Mouse (Mus musculus): ENCODE measurements around the gene Olfr1107. TPM values are rescaled to one million over a fixed set of nuclear protein-coding genes. Genes with fewer than 3 reads are reported as not detected.

The Olfr1107 gene
- not detected in 2 replicates for total RNA-seq (2012; rRNA removed)

DNA sequence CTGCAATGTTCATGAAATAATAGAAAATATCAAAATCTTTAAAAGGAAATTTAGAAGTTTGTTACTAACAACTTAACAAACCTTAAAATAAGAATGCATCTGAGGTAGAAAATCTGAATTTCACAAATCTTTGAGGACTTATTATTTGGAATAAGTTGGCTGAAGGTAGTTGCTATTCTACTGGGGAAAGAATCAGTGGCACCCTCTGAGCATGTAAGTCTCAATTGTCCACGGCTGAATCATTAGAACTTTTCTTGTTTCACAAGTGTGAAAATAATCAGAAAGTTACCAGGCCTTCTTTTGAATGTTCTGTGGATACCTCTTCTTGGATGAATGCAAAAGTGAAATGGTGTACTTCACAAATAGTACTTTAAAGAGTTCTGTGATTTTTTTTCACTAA is at the start of gene Olfr1107:
TSS of gene Olfr1107 (minus strand) at position 101 of the 400 bp plus-strand sequence.
- no peak within 1 kb of the TSS for H3K4me3 ChIP-seq (ENCODE audit: insufficient read depth in 1 of 2, low read depth in 1 of 2, low read length in 2 of 2, poor library complexity in 1 of 2, severe bottlenecking in 1 of 2)
- H3K36me3 ChIP-seq (ENCODE audit: control insufficient read depth, insufficient read depth, low read length, poor library complexity, severe bottlenecking) = no peaks in the 10 kb centered on the region
- TF ChIP-seq ZNF384 (IDR thresholded peaks at IDR 0.05; ENCODE audit: low read depth, low read length) = no peak
- no peak for TF ChIP-seq MAFK (IDR thresholded peaks at IDR 0.05; ENCODE audit: insufficient read depth, low read depth, low read length)
- no peak for TF ChIP-seq HCFC1 (IDR thresholded peaks at IDR 0.05; ENCODE audit: borderline replicate concordance, insufficient read depth, low read length)
- no peak for TF ChIP-seq CHD2 (IDR thresholded peaks at IDR 0.05; ENCODE audit: low read depth, low read length)
- DNase-seq (ENCODE audit: low read depth, low spot score) = no peak
- in situ Hi-C loops (cut with MboI; ENCODE audit: low sequenced_read_pairs in 2 of 2, unreplicated experiment in 2 of 2) = no loop called here
- H3K9ac ChIP-seq (ENCODE audit: insufficient read depth, low read depth, low read length, poor library complexity, severe bottlenecking) = no peak within 1 kb of the TSS
- H3K27ac ChIP-seq (ENCODE audit: insufficient read depth, low read depth, low read length, poor library complexity, severe bottlenecking) = no peak within 1 kb of the TSS
- H3K4me1 ChIP-seq (ENCODE audit: control insufficient read depth in 2 of 2, insufficient read depth in 2 of 2, low read length in 2 of 2, poor library complexity in 1 of 2) = no peaks in the 10 kb centered on the region
- H3K9me3 ChIP-seq (ENCODE audit: control insufficient read depth, insufficient read depth, low read depth, low read length) = no peaks in the 10 kb centered on the region

DNA sequence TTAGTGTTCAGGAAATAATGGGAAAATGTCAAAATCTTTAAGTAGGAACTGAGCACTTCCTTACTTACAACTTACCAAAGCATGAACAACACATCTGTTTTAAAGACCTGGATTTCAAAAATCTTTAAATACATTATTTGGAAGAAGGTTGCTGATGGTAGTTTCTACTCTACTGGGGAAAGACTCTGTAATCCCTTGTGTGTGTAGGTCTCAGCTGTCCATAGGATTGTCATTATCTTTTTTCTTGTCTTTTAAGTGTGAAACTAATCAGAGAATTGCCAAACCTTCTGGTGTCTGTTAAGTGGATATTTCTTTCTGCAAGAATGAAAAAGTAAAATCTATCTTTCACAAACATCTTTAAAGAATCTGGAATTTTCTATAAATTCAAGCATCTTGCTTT is 38.9 kb upstream of the Olfr1107 start, which contains the start of gene Olfr259:
TSS of gene Olfr259 (minus strand) at position 101 of the 400 bp plus-strand sequence.
- Histone ChIP-seq H3K27ac (ENCODE audit: insufficient read depth, low read depth, low read length, poor library complexity, severe bottlenecking) (no peak within 1 kb of the TSS), H3K9me3 (ENCODE audit: control insufficient read depth, insufficient read depth, low read depth, low read length) (no peaks in the 10 kb centered on the region), H3K4me3 (ENCODE audit: insufficient read depth in 1 of 2, low read depth in 1 of 2, low read length in 2 of 2, poor library complexity in 1 of 2, severe bottlenecking in 1 of 2) (no peak within 1 kb of the TSS), H3K9ac (ENCODE audit: insufficient read depth, low read depth, low read length, poor library complexity, severe bottlenecking) (no peak within 1 kb of the TSS), H3K4me1 (ENCODE audit: control insufficient read depth in 2 of 2, insufficient read depth in 2 of 2, low read length in 2 of 2, poor library complexity in 1 of 2) (no peaks in the 10 kb centered on the region), H3K36me3 (ENCODE audit: control insufficient read depth, insufficient read depth, low read length, poor library complexity, severe bottlenecking) (no peaks in the 10 kb centered on the region)
- no peak for DNase-seq (ENCODE audit: low read depth, low spot score)
- TF ChIP-seq ZC3H11A (IDR thresholded peaks at IDR 0.05; ENCODE audit: borderline replicate concordance, low read depth, low read length) = no peak
- no peak for TF ChIP-seq ZNF384 (IDR thresholded peaks at IDR 0.05; ENCODE audit: low read depth, low read length)
- no peak for TF ChIP-seq MAFK (IDR thresholded peaks at IDR 0.05; ENCODE audit: insufficient read depth, low read depth, low read length)
- no peak for TF ChIP-seq HCFC1 (IDR thresholded peaks at IDR 0.05; ENCODE audit: borderline replicate concordance, insufficient read depth, low read length)
- in situ Hi-C loops (cut with MboI; ENCODE audit: low sequenced_read_pairs in 2 of 2, unreplicated experiment in 2 of 2) = no loop called here

DNA sequence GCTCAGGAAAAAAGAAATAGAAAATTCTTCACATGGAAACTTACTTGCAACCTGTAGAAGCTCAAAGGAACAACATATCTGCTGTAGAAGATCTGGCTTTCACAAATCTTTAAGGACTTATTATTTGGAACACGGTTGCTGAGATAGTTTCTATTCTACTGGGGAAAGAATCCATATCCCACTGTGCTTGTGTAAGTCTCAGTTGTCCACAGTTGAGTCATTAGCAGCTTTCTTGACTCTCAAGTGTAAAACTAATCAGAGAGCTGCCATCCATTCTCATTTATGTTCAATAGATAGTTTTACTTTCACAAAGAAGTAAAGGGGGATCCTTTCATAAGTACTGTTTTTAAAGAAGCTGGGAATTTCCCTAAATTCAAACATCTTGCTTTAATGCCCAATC is 20.3 kb upstream of the Olfr1107 start, which contains the start of gene Olfr1109:
TSS of gene Olfr1109 (minus strand) at position 101 of the 400 bp plus-strand sequence.
- H3K9ac ChIP-seq (ENCODE audit: insufficient read depth, low read depth, low read length, poor library complexity, severe bottlenecking) = no peak within 1 kb of the TSS
- H3K27ac ChIP-seq (ENCODE audit: insufficient read depth, low read depth, low read length, poor library complexity, severe bottlenecking) = no peak within 1 kb of the TSS
- no peak for DNase-seq (ENCODE audit: low read depth, low spot score)
- TF ChIP-seq MAFK (IDR thresholded peaks at IDR 0.05; ENCODE audit: insufficient read depth, low read depth, low read length) (no peak), ZNF384 (IDR thresholded peaks at IDR 0.05; ENCODE audit: low read depth, low read length) (no peak), ZC3H11A (IDR thresholded peaks at IDR 0.05; ENCODE audit: borderline replicate concordance, low read depth, low read length) (no peak), HCFC1 (IDR thresholded peaks at IDR 0.05; ENCODE audit: borderline replicate concordance, insufficient read depth, low read length) (no peak), CHD2 (IDR thresholded peaks at IDR 0.05; ENCODE audit: low read depth, low read length) (no peak)
- no peak within 1 kb of the TSS for H3K4me3 ChIP-seq (ENCODE audit: insufficient read depth in 1 of 2, low read depth in 1 of 2, low read length in 2 of 2, poor library complexity in 1 of 2, severe bottlenecking in 1 of 2)
- H3K4me1 ChIP-seq (ENCODE audit: control insufficient read depth in 2 of 2, insufficient read depth in 2 of 2, low read length in 2 of 2, poor library complexity in 1 of 2) = no peaks in the 10 kb centered on the region
- no peaks in the 10 kb centered on the region for H3K9me3 ChIP-seq (ENCODE audit: control insufficient read depth, insufficient read depth, low read depth, low read length)
- in situ Hi-C loops (cut with MboI; ENCODE audit: low sequenced_read_pairs in 2 of 2, unreplicated experiment in 2 of 2) = no loop called here
- no peaks in the 10 kb centered on the region for H3K36me3 ChIP-seq (ENCODE audit: control insufficient read depth, insufficient read depth, low read length, poor library complexity, severe bottlenecking)

DNA sequence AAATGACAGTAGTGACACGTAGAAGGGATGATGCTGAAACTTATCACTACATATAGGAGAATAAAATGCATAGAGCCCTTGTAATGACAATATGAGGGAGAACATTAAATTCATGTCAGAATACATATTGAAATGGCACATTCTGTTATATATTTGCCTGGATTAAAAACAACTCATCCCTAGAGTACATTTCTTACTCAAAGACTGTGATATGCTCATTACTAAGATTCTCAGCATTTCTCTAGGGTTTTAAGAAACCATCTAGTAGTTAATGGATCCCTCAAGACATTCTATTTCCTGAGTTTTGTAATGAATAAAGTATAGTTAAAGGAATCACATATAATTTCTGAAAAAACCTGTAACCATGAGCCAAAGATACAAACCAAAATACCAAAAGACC is 23.4 kb downstream of the Olfr1107 start, which contains the start of gene Olfr1106:
TSS of gene Olfr1106 (minus strand) at position 101 of the 400 bp plus-strand sequence.
- no peaks in the 10 kb centered on the region for H3K36me3 ChIP-seq (ENCODE audit: control insufficient read depth, insufficient read depth, low read length, poor library complexity, severe bottlenecking)
- H3K4me3 ChIP-seq (ENCODE audit: insufficient read depth in 1 of 2, low read depth in 1 of 2, low read length in 2 of 2, poor library complexity in 1 of 2, severe bottlenecking in 1 of 2) = no peak within 1 kb of the TSS
- no peak within 1 kb of the TSS for H3K9ac ChIP-seq (ENCODE audit: insufficient read depth, low read depth, low read length, poor library complexity, severe bottlenecking)
- TF ChIP-seq ZNF384 (IDR thresholded peaks at IDR 0.05; ENCODE audit: low read depth, low read length) (no peak), ZC3H11A (IDR thresholded peaks at IDR 0.05; ENCODE audit: borderline replicate concordance, low read depth, low read length) (no peak), CHD2 (IDR thresholded peaks at IDR 0.05; ENCODE audit: low read depth, low read length) (no peak)
- no peak for DNase-seq (ENCODE audit: low read depth, low spot score)
- H3K4me1 ChIP-seq (ENCODE audit: control insufficient read depth in 2 of 2, insufficient read depth in 2 of 2, low read length in 2 of 2, poor library complexity in 1 of 2) = no peaks in the 10 kb centered on the region
- in situ Hi-C loops (cut with MboI; ENCODE audit: low sequenced_read_pairs in 2 of 2, unreplicated experiment in 2 of 2) = no loop called here
- H3K9me3 ChIP-seq (ENCODE audit: control insufficient read depth, insufficient read depth, low read depth, low read length) = no peaks in the 10 kb centered on the region
- no peak within 1 kb of the TSS for H3K27ac ChIP-seq (ENCODE audit: insufficient read depth, low read depth, low read length, poor library complexity, severe bottlenecking)

DNA sequence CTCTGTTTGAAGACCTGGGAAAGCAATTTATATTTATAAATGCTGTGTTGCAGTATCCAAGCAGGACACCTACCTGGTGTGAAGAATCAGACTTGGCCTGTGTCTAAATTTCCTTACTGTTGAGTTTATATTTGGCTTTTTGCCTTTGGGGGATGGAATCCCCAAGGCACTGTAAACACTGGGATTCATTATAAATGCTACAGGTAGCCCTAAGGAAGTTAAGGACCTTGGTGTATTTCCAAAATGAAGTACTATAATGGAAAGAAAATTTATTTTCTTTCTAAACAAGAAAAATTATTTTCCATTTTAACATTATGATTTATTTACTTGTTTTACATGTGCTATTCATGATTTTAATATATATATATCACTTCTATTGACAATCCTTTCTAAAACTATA is 39.2 kb downstream of the Olfr1107 start, which contains the start of gene Olfr1105:
TSS of gene Olfr1105 (minus strand) at position 101 of the 400 bp plus-strand sequence.
- no peak within 1 kb of the TSS for H3K27ac ChIP-seq (ENCODE audit: insufficient read depth, low read depth, low read length, poor library complexity, severe bottlenecking)
- in situ Hi-C loops (cut with MboI; ENCODE audit: low sequenced_read_pairs in 2 of 2, unreplicated experiment in 2 of 2) = no loop called here
- DNase-seq (ENCODE audit: low read depth, low spot score) = no peak
- H3K9me3 ChIP-seq (ENCODE audit: control insufficient read depth, insufficient read depth, low read depth, low read length) = no peaks in the 10 kb centered on the region
- no peak for TF ChIP-seq CHD2 (IDR thresholded peaks at IDR 0.05; ENCODE audit: low read depth, low read length)
- TF ChIP-seq ZC3H11A (IDR thresholded peaks at IDR 0.05; ENCODE audit: borderline replicate concordance, low read depth, low read length) = no peak
- TF ChIP-seq ZNF384 (IDR thresholded peaks at IDR 0.05; ENCODE audit: low read depth, low read length) = no peak
- TF ChIP-seq MAFK (IDR thresholded peaks at IDR 0.05; ENCODE audit: insufficient read depth, low read depth, low read length) = no peak
- TF ChIP-seq HCFC1 (IDR thresholded peaks at IDR 0.05; ENCODE audit: borderline replicate concordance, insufficient read depth, low read length) = no peak
- no peaks in the 10 kb centered on the region for H3K36me3 ChIP-seq (ENCODE audit: control insufficient read depth, insufficient read depth, low read length, poor library complexity, severe bottlenecking)
- no peak within 1 kb of the TSS for H3K9ac ChIP-seq (ENCODE audit: insufficient read depth, low read depth, low read length, poor library complexity, severe bottlenecking)
- no peak within 1 kb of the TSS for H3K4me3 ChIP-seq (ENCODE audit: insufficient read depth in 1 of 2, low read depth in 1 of 2, low read length in 2 of 2, poor library complexity in 1 of 2, severe bottlenecking in 1 of 2)
- no peaks in the 10 kb centered on the region for H3K4me1 ChIP-seq (ENCODE audit: control insufficient read depth in 2 of 2, insufficient read depth in 2 of 2, low read length in 2 of 2, poor library complexity in 1 of 2)

All from ES-E14 (cell line).